Mouse (Mus musculus) testis, adult 2 months (tissue): ENCODE measurements around the gene Ninj2.

ENCODE experiments used
- CTCF ChIP-seq: fragments of 200-500 bp; IDR thresholded peaks from 2 replicates; pipeline ENCODE4 v1.5.1; 2012; ENCODE audit warnings: low read depth, mild to moderate bottlenecking, inconsistent platforms, low read length, moderate library complexity; ENCODE audit not compliant: control insufficient read depth, insufficient read depth, insufficient replicate concordance
- POLR2A ChIP-seq: fragments of 200-500 bp; IDR thresholded peaks from 2 replicates; pipeline ENCODE4 v1.6.1; 2012; ENCODE audit warnings: low read depth, mild to moderate bottlenecking, inconsistent platforms, low read length, moderate library complexity; ENCODE audit not compliant: control insufficient read depth

- no peak for TF ChIP-seq CTCF
- no peak for TF ChIP-seq POLR2A
These were observed 58.5 kb downstream of the Ninj2 start for GRCm38 (mm10) chr6:120151616-120152053.
